Mouse (Mus musculus): ENCODE results near the gene C8g. TPM values are rescaled to one million over a fixed set of nuclear protein-coding genes. Genes with fewer than 3 reads are reported as not detected.

The C8g gene
- total and polyA plus RNA-seq, 3 experiments: 2.3 to 5.1 TPM; not detected in 1

GRCm38 (mm10) chr2:25465816-25466635 lies 35.5 kb downstream of the C8g start:
- Histone ChIP-seq H3K27ac (ENCODE audit: control insufficient read depth, low read depth, low read length) (no peak overlapping the region), H3K27me3 (ENCODE audit: control insufficient read depth in 1 of 2, insufficient read depth in 2 of 2, low read length in 2 of 2) (peaks cover 0 to 1% of the 10 kb centered on the region in 2 experiments; a peak in 2 of 4 replicates), H3K4me1 (ENCODE audit: control insufficient read depth in 1 of 2, insufficient read depth in 2 of 2, low read length in 2 of 2) (peaks cover 4 to 5% of the 10 kb centered on the region in 2 experiments; a peak in 3 of 4 replicates), H3K4me3 (ENCODE audit: control insufficient read depth in 1 of 2, insufficient read depth in 1 of 2, low read depth in 2 of 2, low read length in 2 of 2) (no peak overlapping the region), H3K9ac (ENCODE audit: control insufficient read depth, low read depth, low read length, poor library complexity, severe bottlenecking) (no peak overlapping the region), H3K36me3 (ENCODE audit: control insufficient read depth in 1 of 2, insufficient read depth in 2 of 2, low read length in 2 of 2) (no peaks in the 10 kb centered on the region), H3K79me2 (ENCODE audit: control insufficient read depth, insufficient read depth, low read length, poor library complexity) (no peaks in the 10 kb centered on the region), H3K9me3 (replicated peaks; ENCODE audit: insufficient read depth, low read length) (no peaks in the 10 kb centered on the region)
- peak; percentile 23 for DNase-seq (ENCODE audit: low read depth, low spot score)
- TF ChIP-seq POLR2AphosphoS2 (IDR thresholded peaks at IDR 0.05; ENCODE audit: low read length) (no peak), CHD2 (IDR thresholded peaks at IDR 0.05; ENCODE audit: low read length) (no peak), MAZ (IDR thresholded peaks at IDR 0.05; ENCODE audit: low read depth, low read length) (no peak), MAX (IDR thresholded peaks at IDR 0.05; ENCODE audit: low read length) (no peak), TAL1 (IDR thresholded peaks at IDR 0.05; ENCODE audit: low read length) (no peak), SMC3 (IDR thresholded peaks at IDR 0.05; ENCODE audit: low read depth, low read length) (no peak), NRF1 (IDR thresholded peaks at IDR 0.05; ENCODE audit: insufficient read depth, low read depth, low read length, poor library complexity, severe bottlenecking) (no peak), E2F4 (IDR thresholded peaks at IDR 0.05; ENCODE audit: borderline replicate concordance, low read depth, low read length) (no peak), MXI1 (IDR thresholded peaks at IDR 0.05; ENCODE audit: low read depth, low read length) (no peak), ZC3H11A (IDR thresholded peaks at IDR 0.05; ENCODE audit: low read depth, low read length) (no peak), POLR2A (IDR thresholded peaks at IDR 0.05; ENCODE audit: control insufficient read depth in 1 of 2, insufficient read depth in 1 of 2, low read depth in 1 of 2, low read length in 2 of 2, poor library complexity in 1 of 2) (no peak), POLR2AphosphoS5 (IDR thresholded peaks at IDR 0.05; ENCODE audit: borderline replicate concordance, low read depth, low read length) (no peak), GATA1 (IDR thresholded peaks at IDR 0.05; ENCODE audit: low read depth, low read length) (no peak), CTCF (IDR thresholded peaks at IDR 0.05 in 2 of 3, conservative IDR thresholded peaks at IDR 0.05 in 1 of 3; ENCODE audit: control insufficient read depth in 1 of 3, insufficient read depth in 1 of 3, low read depth in 2 of 3, low read length in 3 of 3, poor library complexity in 1 of 3, severe bottlenecking in 1 of 3) (no peak), ELF1 (IDR thresholded peaks at IDR 0.05; ENCODE audit: low read depth, low read length) (no peak), SIN3A (IDR thresholded peaks at IDR 0.05; ENCODE audit: low read length) (no peak), ETS1 (IDR thresholded peaks at IDR 0.05; ENCODE audit: low read depth, low read length) (no peak), MAFK (IDR thresholded peaks at IDR 0.05; ENCODE audit: borderline replicate concordance, low read depth, low read length) (no peak), CHD1 (IDR thresholded peaks at IDR 0.05; ENCODE audit: low read depth, low read length) (no peak)

DNA sequence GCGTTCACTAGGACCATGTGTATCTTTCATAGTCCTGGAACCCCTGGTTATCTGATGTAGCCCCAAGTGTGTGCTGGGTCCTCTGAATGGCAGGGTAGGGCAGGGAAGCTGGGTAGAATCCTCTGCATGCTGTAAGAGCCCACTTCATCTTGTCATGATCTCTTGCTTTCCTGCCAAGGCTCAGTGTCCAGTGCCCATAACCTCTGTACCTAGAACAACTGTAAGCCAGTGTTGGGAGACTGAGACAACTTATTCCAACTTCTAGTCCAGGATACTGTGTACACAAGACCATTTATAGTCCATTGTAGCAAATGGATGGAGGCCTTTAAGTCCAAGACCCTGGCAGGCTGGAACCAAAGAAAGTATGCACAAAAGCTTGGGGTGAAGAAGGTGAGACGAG lies 36.3 kb downstream of the C8g start:
- no peak overlapping the region for H3K27ac ChIP-seq (ENCODE audit: control insufficient read depth, low read depth, low read length)
- H3K4me3 ChIP-seq (ENCODE audit: control insufficient read depth in 1 of 2, insufficient read depth in 1 of 2, low read depth in 2 of 2, low read length in 2 of 2): no peak overlapping the region
- peaks cover 0 to under 1% of the 10 kb centered on the region in 2 experiments; a peak in 1 of 4 replicates for H3K27me3 ChIP-seq (ENCODE audit: control insufficient read depth in 1 of 2, insufficient read depth in 2 of 2, low read length in 2 of 2)
- no peak for DNase-seq (ENCODE audit: low read depth, low spot score)
- no peaks in the 10 kb centered on the region for H3K9me3 ChIP-seq (replicated peaks; ENCODE audit: insufficient read depth, low read length)
- no peaks in the 10 kb centered on the region for H3K36me3 ChIP-seq (ENCODE audit: control insufficient read depth in 1 of 2, insufficient read depth in 2 of 2, low read length in 2 of 2)
- no peak for TF ChIP-seq SMC3 (IDR thresholded peaks at IDR 0.05; ENCODE audit: low read depth, low read length)
- no peak for TF ChIP-seq CHD1 (IDR thresholded peaks at IDR 0.05; ENCODE audit: low read depth, low read length)
- no peak for TF ChIP-seq CHD2 (IDR thresholded peaks at IDR 0.05; ENCODE audit: low read length)
- TF ChIP-seq EP300 (IDR thresholded peaks at IDR 0.05; ENCODE audit: low read depth in 1 of 2, low read length in 2 of 2): no peak
- no peak for TF ChIP-seq GATA1 (IDR thresholded peaks at IDR 0.05; ENCODE audit: low read depth, low read length)
- TF ChIP-seq MYB (IDR thresholded peaks at IDR 0.05; ENCODE audit: low read depth, low read length): no peak
- no peak for TF ChIP-seq MAFK (IDR thresholded peaks at IDR 0.05; ENCODE audit: borderline replicate concordance, low read depth, low read length)
- no peak for TF ChIP-seq MYC (IDR thresholded peaks at IDR 0.05; ENCODE audit: low read depth, low read length)
- no peak for TF ChIP-seq ZMIZ1 (IDR thresholded peaks at IDR 0.05; ENCODE audit: low read depth, low read length)
- TF ChIP-seq KAT2A (conservative IDR thresholded peaks at IDR 0.05; ENCODE audit: low read depth, low read length): no peak
- no peak for TF ChIP-seq NRF1 (IDR thresholded peaks at IDR 0.05; ENCODE audit: insufficient read depth, low read depth, low read length, poor library complexity, severe bottlenecking)
- TF ChIP-seq ZNF384 (IDR thresholded peaks at IDR 0.05; ENCODE audit: low read depth, low read length): no peak
- no peak for TF ChIP-seq MAX (IDR thresholded peaks at IDR 0.05; ENCODE audit: low read length)
- H3K9ac ChIP-seq (ENCODE audit: control insufficient read depth, low read depth, low read length, poor library complexity, severe bottlenecking): no peak overlapping the region
- H3K4me1 ChIP-seq (ENCODE audit: control insufficient read depth in 1 of 2, insufficient read depth in 2 of 2, low read length in 2 of 2): peaks cover 4 to 6% of the 10 kb centered on the region in 2 experiments; a peak in 3 of 4 replicates
- peaks cover 2% of the 10 kb centered on the region; the same call in 1 of the 2 replicates for H3K79me2 ChIP-seq (ENCODE audit: control insufficient read depth, insufficient read depth, low read length, poor library complexity)

Data from MEL (cell line).